Mouse (Mus musculus) cerebellum, adult 2 months (tissue): ENCODE measurements at regions not wholly inside any gene's neighbourhood (a gene's known extent, or its start where the extent isn't known, plus 50 kb on each side); places are given as distances from the start of the nearest gene placed in this dataset.

Experiments used
- CTCF ChIP-seq: fragments of 200-500 bp; IDR thresholded peaks from 2 replicates; pipeline ENCODE4 v1.5.1; 2011; ENCODE audit warnings: low read depth, mild to moderate bottlenecking, control low read depth, low read length, moderate library complexity, borderline replicate concordance; ENCODE audit not compliant: insufficient read depth
- POLR2A ChIP-seq: fragments of 200-500 bp; IDR thresholded peaks from 2 replicates; pipeline ENCODE4 v1.6.1; 2011; ENCODE audit warnings: low read length, control low read depth, borderline replicate concordance; ENCODE audit not compliant: insufficient read depth

- TF ChIP-seq CTCF (no peak), POLR2A (no peak)
Measured at GRCm38 (mm10) chr4:125807923-125808322, 216.4 kb upstream of the Csf3r start.
